Mouse (Mus musculus) lung, adult 2 months (tissue): ENCODE results near the gene Ston2.

Source experiments
- CTCF ChIP-seq: fragments of 200-500 bp; IDR thresholded peaks from 2 replicates; pipeline ENCODE4 v1.5.1; 2011; ENCODE audit warnings: mild to moderate bottlenecking, low read length, control low read depth; ENCODE audit not compliant: insufficient read depth
- POLR2A ChIP-seq: fragments of 200-500 bp; IDR thresholded peaks from 2 replicates; pipeline ENCODE4 v1.6.1; 2011; ENCODE audit warnings: low read depth, mild to moderate bottlenecking, control low read depth, low read length, borderline replicate concordance; ENCODE audit errors: extremely low read depth

DNA sequence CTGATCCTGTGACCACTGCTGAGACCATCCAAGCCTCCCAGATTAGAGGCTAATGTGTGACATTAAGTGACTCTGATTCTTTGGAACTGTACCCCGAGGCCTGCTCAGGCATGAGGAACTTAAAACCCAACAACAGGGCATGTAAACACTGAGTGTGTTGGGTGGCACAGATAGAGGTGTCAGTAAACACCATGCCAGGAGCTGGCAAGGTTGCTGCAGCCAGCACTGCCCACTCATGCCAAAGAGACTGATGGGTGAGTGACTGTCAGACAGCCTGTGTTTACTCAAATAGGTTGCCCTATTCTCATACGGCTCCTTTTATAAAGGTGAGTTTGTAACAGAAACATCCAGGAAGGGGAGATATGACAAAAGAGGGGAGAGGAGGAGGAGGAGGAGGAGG is 19.3 kb downstream of the Ston2 start:
- TF ChIP-seq CTCF (no peak), POLR2A (no peak)
